Mouse (Mus musculus): ENCODE data around the gene Hes6. TPM values are rescaled to one million over a fixed set of nuclear protein-coding genes. Genes with fewer than 3 reads are reported as not detected.

Hes6 gene
- polyA plus RNA-seq, 1 experiment from 2014 or later = 91.3 TPM

DNA sequence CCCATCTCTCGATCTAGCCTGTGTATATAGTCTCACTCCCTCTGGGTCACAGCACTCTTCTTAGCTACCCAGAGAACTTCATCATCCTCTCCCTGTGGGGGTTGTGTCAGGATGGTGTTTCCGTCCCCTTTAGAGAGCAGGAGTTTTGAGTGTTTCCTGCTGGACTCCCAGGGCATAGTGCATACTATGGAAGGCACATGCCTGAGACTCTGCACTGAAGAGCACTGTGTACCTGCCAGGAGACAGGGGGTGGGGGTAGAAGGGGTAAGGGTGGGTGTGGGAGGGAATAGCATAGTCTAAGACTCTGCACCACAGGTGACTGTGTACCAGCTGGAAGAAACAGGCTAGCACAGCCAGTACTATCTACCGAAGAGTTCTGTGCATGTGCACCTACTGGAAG lies 40.5 kb upstream of the Hes6 start:
- 59% methylated on average over 3 of the region's 3 CpGs for WGBS
- no peaks in the 10 kb centered on the region for H3K9me3 ChIP-seq
- no peaks in the 10 kb centered on the region for H3K27me3 ChIP-seq
- no peak overlapping the region for H3K9ac ChIP-seq
- no peak overlapping the region for H3K4me2 ChIP-seq
- no peak for ATAC-seq (ENCODE audit: borderline replicate concordance, extremely low read depth, low FRiP score, low TSS enrichment)
- peak overlapping the region; percentile 92 for H3K27ac ChIP-seq
- H3K4me3 ChIP-seq = no peak overlapping the region
- no peaks in the 10 kb centered on the region for H3K36me3 ChIP-seq
- peaks cover 69% of the 10 kb centered on the region for H3K4me1 ChIP-seq

DNA sequence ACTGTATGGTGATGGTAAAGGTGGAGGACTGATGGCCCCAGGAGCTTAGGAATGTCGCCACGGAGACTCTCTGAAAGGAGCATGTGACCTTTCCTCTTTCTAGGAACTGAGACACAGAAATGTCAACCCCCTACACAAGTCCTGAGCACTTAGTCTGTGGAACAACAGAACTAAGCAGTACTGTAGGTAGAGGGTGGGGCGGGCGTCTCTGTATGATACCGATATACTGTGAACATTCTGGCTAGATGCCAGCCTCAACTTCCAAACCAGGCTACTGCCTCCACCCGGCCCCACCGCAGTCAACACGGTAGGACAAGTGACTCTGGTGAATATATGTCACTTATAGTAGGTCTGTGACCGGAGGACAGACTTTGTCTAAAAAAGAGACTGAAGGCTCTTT lies 40.1 kb upstream of the Hes6 start:
- peaks cover 72% of the 10 kb centered on the region for H3K4me1 ChIP-seq
- WGBS = 52% methylated on average over 9 of the region's 9 CpGs
- H3K9me3 ChIP-seq = no peaks in the 10 kb centered on the region
- no peak overlapping the region for H3K4me3 ChIP-seq
- H3K27ac ChIP-seq = peak overlapping the region; percentile 92
- no peak overlapping the region for H3K9ac ChIP-seq
- H3K36me3 ChIP-seq = no peaks in the 10 kb centered on the region
- H3K4me2 ChIP-seq = no peak overlapping the region
- H3K27me3 ChIP-seq = no peaks in the 10 kb centered on the region
- ATAC-seq (ENCODE audit: borderline replicate concordance, extremely low read depth, low FRiP score, low TSS enrichment) = no peak

DNA sequence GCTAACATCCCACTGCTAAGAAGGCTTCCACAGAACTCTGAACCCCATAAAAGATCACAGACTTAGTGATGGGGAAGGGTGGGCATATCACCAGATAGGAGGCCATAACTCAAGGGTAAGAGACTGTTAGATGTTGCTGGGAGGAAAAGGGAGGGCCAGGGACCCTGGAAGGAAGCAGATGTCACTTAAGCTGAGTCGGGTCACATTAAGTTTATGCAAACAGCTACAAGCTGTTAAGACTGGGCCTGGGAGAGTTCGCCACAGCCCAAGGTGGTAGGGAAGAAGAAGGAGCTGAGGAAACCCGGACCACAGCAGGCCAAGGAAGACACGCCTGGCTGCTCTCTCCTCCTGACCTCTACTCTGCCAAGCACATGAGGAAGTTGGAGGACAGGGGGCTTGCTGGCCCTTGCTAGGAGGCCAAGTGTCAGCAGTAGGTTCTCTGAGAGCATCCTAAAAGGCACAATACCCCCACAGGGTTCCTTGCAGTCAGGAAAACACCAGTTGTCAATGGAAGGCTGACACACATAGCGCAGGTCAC lies 37.8 kb upstream of the Hes6 start:
- peaks cover 55% of the 10 kb centered on the region for H3K4me1 ChIP-seq
- H3K9ac ChIP-seq = no peak overlapping the region
- no peak overlapping the region for H3K27ac ChIP-seq

DNA sequence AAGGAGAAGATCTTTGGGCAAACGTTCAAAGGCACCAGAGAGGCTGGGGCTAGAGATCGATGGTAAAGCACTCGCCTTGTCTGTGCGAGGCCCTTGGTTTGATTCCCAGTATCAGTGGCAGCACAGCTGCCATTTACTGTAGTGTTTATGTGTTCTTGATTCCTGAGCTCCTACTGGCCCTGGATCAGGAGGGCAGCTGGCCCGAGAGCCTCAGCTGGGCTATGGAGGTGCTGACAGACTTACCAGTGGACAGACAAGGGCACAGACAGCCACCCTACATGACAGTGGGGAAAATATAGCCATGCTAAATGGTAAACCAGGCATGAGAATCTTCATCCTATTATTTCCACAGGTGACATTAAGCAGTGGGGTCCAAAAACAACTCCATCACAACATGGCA lies 37.0 kb upstream of the Hes6 start:
- Histone ChIP-seq H3K9me3 (peaks cover 6% of the 10 kb centered on the region; the same call in 1 of the 2 replicates), H3K4me2 (no peak overlapping the region), H3K4me1 (peaks cover 55% of the 10 kb centered on the region), H3K4me3 (no peak overlapping the region), H3K9ac (no peak overlapping the region), H3K27me3 (no peaks in the 10 kb centered on the region), H3K27ac (no peak overlapping the region; the same call in 1 of the 2 replicates), H3K36me3 (peaks cover 20% of the 10 kb centered on the region)
- no peak for ATAC-seq (ENCODE audit: borderline replicate concordance, extremely low read depth, low FRiP score, low TSS enrichment)
- 62% methylated on average over 5 of the region's 5 CpGs for WGBS

More for the DNA sequence above, 37.8 kb upstream of the Hes6 start:
- Histone ChIP-seq H3K27me3 (no peaks in the 10 kb centered on the region), H3K4me2 (no peak overlapping the region), H3K4me3 (no peak overlapping the region), H3K9me3 (peaks cover 6% of the 10 kb centered on the region; the same call in 1 of the 2 replicates), H3K36me3 (peaks cover 20% of the 10 kb centered on the region)
- ATAC-seq (ENCODE audit: borderline replicate concordance, extremely low read depth, low FRiP score, low TSS enrichment) = no peak
- 36% methylated on average over 5 of the region's 5 CpGs for WGBS

DNA sequence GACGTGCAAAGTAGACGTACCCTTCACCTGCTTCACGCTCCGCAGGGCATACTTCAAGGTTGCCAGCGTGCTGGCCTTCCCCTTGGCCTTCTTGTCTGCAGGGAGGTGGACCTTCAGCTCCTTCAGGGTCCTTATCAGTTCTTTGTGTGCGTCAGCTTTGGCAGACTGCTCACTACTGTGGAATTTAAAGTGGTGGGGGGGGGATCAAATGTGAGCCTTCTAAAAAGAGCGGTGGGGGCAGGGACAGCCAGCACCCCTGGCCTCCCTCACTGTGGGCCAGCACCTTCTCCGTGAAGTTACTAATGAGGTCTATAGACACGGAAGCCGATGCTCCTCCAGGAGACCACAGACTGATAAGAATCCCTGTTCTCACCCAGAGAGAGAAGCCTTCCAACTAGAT lies 34.9 kb upstream of the Hes6 start:
- Histone ChIP-seq H3K4me2 (no peak overlapping the region), H3K36me3 (peaks cover 36% of the 10 kb centered on the region), H3K9ac (no peak overlapping the region), H3K27ac (peak overlapping the region; percentile 61), H3K9me3 (peaks cover 6% of the 10 kb centered on the region; the same call in 1 of the 2 replicates), H3K27me3 (no peaks in the 10 kb centered on the region), H3K4me3 (no peak overlapping the region), H3K4me1 (peaks cover 40% of the 10 kb centered on the region)
- WGBS = 64% methylated on average over 10 of the region's 10 CpGs
- ATAC-seq (ENCODE audit: borderline replicate concordance, extremely low read depth, low FRiP score, low TSS enrichment) = peak; percentile 41; the same call in 1 of the 2 replicates

DNA sequence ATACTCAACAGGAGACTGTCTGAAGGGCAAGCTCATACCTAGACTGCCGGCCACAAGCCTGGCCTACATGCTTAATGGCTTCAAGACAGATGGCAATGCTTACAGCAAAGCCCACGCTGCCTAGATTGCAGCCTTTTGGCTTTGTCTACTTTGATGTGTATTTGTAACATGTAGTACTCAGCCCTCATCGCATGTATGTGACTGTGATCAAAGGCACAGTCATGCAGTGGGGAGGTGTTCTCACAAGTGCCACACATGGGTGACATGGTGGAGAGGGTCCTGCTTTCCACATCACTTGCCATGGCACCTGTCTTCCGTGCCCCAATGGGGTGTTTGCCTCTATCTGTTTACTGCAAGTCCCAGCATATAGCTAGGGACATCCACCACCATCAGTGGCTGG lies 32.7 kb upstream of the Hes6 start:
- Histone ChIP-seq H3K4me3 (no peak overlapping the region), H3K4me1 (peaks cover 36% of the 10 kb centered on the region), H3K27me3 (no peaks in the 10 kb centered on the region), H3K27ac (peak overlapping the region; percentile 65), H3K36me3 (peaks cover 48% of the 10 kb centered on the region), H3K9ac (no peak overlapping the region), H3K9me3 (peaks cover 6% of the 10 kb centered on the region; the same call in 1 of the 2 replicates), H3K4me2 (no peak overlapping the region)
- WGBS = 87% methylated on average over 4 of the region's 4 CpGs
- no peak for ATAC-seq (ENCODE audit: borderline replicate concordance, extremely low read depth, low FRiP score, low TSS enrichment)

DNA sequence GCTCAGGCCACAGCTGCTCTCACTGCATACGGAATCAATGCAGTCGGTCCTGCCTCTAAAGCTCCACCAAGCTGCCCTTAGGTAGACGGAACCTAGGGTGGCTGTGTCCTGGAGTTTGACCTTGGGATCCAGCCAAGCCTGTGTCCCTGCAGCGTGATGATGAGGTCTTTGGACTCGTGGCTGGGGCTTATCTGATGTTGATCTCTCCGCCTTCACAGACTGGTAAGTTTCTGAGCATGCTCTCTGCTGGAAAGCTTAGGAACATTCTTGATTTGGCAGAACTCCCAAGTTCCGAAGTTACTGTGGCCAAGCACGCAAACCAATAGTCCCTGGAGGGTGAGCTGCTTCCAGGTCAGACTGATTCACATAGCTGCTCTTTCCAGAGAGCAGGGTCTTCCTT lies 32.2 kb upstream of the Hes6 start:
- Histone ChIP-seq H3K9ac (no peak overlapping the region), H3K4me3 (no peak overlapping the region), H3K4me1 (peaks cover 31% of the 10 kb centered on the region), H3K4me2 (no peak overlapping the region), H3K9me3 (peaks cover 6% of the 10 kb centered on the region; the same call in 1 of the 2 replicates), H3K36me3 (peaks cover 51% of the 10 kb centered on the region), H3K27ac (peak overlapping the region; percentile 65), H3K27me3 (no peaks in the 10 kb centered on the region)
- 45% methylated on average over 8 of the region's 8 CpGs for WGBS
- peak; percentile 13; the same call in 1 of the 2 replicates for ATAC-seq (ENCODE audit: borderline replicate concordance, extremely low read depth, low FRiP score, low TSS enrichment)

DNA sequence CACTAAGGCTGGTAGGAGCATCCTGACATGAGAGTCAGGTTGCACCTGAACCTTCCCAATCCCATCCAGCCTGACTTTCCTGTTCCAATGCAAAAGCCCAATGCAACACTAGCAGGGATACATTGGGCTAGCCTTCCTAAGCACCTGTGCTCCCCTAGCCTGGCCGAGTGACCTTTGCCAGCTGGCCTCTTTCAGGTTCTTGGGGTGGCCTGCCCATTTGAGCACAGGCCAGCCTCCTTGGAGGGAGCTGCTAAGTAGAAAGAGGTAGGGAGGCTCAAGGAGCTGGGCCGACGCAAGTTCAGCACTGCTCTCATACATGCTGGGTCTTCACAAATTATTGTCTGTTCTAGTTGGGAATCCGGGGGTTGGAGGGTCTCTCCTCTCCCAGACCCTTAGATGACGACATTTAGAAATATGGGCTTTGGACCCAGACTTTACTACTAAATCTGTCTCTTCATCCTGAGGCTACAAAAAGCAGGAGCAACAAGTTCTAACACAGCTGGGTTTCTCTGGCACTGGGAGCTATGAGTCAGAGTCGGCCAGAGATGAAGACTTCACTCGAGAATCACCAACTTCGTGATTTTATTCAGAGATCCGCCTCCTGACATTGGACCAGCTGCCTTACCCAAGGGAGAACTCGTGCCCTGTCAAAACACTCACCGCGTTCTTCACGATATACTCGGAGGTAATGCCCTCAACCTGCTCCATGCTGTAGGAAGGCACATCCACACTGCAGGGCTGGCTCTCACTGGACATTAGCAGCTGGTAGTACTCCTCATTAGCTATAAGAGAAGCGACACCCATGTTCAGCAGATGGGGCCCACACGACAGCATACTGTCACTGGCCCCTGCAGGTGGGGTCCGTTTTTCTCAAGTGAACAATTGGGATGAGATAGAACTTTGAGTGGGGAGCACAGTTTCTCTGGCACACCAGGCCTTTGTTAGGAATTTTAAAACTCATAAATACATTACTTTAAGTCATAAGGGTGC lies 31.3 kb upstream of the Hes6 start:
- no peak overlapping the region for H3K4me2 ChIP-seq
- peaks cover 6% of the 10 kb centered on the region; the same call in 1 of the 2 replicates for H3K9me3 ChIP-seq
- ATAC-seq (ENCODE audit: borderline replicate concordance, extremely low read depth, low FRiP score, low TSS enrichment) = no peak
- peaks cover 55% of the 10 kb centered on the region for H3K36me3 ChIP-seq
- no peak overlapping the region for H3K9ac ChIP-seq
- 86% methylated on average over 17 of the region's 17 CpGs for WGBS
- H3K27me3 ChIP-seq = no peaks in the 10 kb centered on the region
- peaks cover 28% of the 10 kb centered on the region for H3K4me1 ChIP-seq
- peak overlapping the region; percentile 65; the same call in 1 of the 2 replicates for H3K27ac ChIP-seq
- H3K4me3 ChIP-seq = no peak overlapping the region

DNA sequence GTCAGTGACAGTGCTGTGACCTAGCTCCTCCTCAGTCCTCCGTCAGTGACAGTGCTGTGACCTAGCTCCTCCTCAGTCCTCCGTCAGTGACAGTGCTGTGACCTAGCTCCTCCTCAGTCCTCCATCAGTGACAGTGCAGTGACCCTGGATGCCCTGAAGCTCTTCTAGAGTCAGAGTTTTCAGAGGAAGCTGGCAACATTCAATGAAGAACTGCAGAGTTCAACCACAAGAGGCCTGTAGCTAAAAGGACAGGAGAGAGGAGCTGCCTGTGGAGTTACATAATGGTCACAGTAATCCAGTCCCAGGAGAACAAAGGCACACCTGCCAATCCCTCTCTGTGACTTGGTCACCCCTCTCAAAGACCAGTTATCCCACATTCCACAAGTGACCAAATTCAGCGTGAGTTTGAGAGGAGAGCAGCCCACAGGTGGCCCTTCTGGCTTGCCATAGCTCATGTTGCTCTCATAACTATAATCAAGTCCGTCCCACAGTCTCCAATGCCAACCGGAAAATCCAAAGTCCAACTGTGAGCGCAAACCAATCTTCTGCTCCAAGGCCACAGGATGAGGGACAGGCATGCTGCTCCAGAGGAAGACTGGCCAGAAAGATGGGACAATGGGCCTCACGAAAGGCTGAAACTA lies 28.6 kb upstream of the Hes6 start:
- Histone ChIP-seq H3K9me3 (peaks cover 3% of the 10 kb centered on the region; the same call in 1 of the 2 replicates), H3K4me2 (peak overlapping the region; percentile 27; the same call in 1 of the 2 replicates), H3K27ac (peak overlapping the region; percentile 83), H3K36me3 (peaks cover 57% of the 10 kb centered on the region), H3K4me1 (peaks cover 25% of the 10 kb centered on the region), H3K9ac (0 out of 2 replicates have a peak overlapping the region, but pooled peaks have one; percentile 20), H3K27me3 (no peaks in the 10 kb centered on the region), H3K4me3 (peak overlapping the region; percentile 1; the same call in 1 of the 2 replicates)
- peak; percentile 43 for ATAC-seq (ENCODE audit: borderline replicate concordance, extremely low read depth, low FRiP score, low TSS enrichment)
- WGBS = 61% methylated on average over 6 of the region's 7 CpGs

DNA sequence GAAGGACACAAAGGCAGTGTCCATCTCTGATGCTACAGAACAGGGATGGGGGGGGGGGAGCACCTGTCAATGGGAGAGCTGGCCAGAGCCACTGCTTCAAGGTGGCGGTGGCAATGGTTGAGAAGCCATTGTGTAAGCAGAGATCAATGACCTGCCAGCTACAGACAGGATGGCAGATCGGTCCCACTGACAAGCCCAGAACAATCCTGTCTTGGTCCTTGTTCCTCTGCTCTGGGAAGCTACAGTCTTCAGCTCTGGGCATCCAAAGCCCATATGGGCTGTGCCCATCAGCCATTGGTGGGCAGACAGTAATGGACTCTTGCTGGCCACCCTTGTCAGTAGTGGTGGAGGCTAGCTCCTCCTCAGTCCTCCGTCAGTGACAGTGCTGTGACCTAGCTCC lies 28.0 kb upstream of the Hes6 start:
- 85% methylated on average over 3 of the region's 3 CpGs for WGBS
- Histone ChIP-seq H3K27ac (0 out of 2 replicates have a peak overlapping the region, but pooled peaks have one; percentile 41), H3K4me2 (no peak overlapping the region)

DNA sequence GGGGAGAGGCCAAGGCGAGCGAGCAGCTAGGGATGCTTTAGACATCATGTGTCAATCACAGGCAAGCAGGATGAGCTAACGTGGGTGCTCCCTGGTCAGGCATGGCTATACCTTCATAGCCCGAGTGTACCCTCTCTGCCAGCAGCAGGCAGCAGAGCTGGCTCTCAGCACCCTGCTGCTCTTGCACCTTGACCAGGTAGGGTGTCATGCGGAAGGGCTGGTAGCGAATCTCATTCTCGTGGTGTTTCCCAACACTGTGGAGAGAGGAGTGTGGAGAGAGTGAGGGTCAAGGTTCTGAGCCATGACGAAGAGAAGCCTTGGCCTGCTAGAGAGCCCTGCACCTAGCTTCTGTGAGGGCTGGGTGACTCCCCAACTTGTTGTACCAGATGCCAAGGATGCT lies 25.9 kb upstream of the Hes6 start:
- peaks cover 39% of the 10 kb centered on the region for H3K36me3 ChIP-seq

More for the DNA sequence above, 28.0 kb upstream of the Hes6 start:
- peaks cover 51% of the 10 kb centered on the region for H3K36me3 ChIP-seq
- no peaks in the 10 kb centered on the region for H3K27me3 ChIP-seq
- ATAC-seq (ENCODE audit: borderline replicate concordance, extremely low read depth, low FRiP score, low TSS enrichment) = no peak
- H3K9me3 ChIP-seq = no peaks in the 10 kb centered on the region
- H3K9ac ChIP-seq = no peak overlapping the region
- H3K4me1 ChIP-seq = peaks cover 30% of the 10 kb centered on the region
- H3K4me3 ChIP-seq = no peak overlapping the region

More for the DNA sequence above, 25.9 kb upstream of the Hes6 start:
- no peaks in the 10 kb centered on the region for H3K27me3 ChIP-seq
- no peak overlapping the region for H3K27ac ChIP-seq
- no peak overlapping the region for H3K9ac ChIP-seq
- H3K4me3 ChIP-seq = no peak overlapping the region
- 82% methylated on average over 8 of the region's 8 CpGs for WGBS
- H3K9me3 ChIP-seq = no peaks in the 10 kb centered on the region
- H3K4me1 ChIP-seq = peaks cover 32% of the 10 kb centered on the region
- ATAC-seq (ENCODE audit: borderline replicate concordance, extremely low read depth, low FRiP score, low TSS enrichment) = no peak
- H3K4me2 ChIP-seq = no peak overlapping the region
